Mouse (Mus musculus): ENCODE measurements around the gene Cfap299.
"Not testable (repeated sequence)": the region's sequence is repeated elsewhere in the genome, so short reads cannot be mapped to it uniquely, and the experiment has no call there.

The Cfap299 gene

GRCm38 (mm10) chr5:98328848-98329624 is at the start of gene Cfap299:
Cfap299 (plus strand) TSS chr5:98329304.
- peak; percentile 91 to 93 for DNase-seq

- DNase-seq: no peak
Observed at GRCm38 (mm10) chr5:98281993-98282392, 47.1 kb upstream of the Cfap299 start.

DNA sequence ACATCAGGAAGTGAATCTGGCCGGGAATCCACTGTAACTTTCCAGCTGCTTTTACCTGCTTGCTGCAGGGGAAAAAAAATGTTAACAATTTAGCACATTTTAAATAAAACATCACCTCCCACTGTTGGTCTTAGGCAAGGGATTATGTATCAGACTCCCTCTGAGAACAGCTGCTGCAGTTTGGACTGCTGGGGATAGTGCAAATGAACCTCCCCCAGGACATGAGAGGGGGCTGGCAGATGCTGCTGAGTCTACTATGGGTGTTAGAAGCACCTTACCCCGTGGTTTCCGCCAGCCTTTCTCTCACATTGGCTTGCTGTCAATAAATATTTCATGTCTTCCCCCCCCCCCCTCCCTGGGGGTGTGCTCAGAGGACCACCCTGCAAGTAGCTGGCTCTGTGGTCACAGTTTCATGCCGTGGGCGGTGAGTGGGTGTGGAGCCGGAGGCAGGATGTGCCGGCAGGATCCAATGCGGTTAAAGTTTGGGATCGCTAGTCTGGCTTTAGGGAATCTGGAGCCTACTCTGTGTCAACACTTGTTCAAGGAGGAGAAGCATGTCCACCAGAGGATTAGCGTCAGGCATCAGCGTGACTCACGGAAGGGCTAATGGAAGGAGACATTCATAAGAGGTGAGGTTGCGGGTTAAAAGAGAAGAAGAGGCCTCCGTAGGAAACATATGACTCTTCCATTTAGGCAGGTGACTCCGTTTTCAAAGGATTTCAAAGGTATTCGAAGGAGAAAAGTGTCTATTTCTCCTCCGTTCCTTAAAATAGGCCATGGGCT is 45.2 kb upstream of the Cfap299 start:
- DNase-seq: no peak

- DNase-seq: no peak
Observed at GRCm38 (mm10) chr5:98290642-98291041, 38.5 kb upstream of the Cfap299 start.

DNA sequence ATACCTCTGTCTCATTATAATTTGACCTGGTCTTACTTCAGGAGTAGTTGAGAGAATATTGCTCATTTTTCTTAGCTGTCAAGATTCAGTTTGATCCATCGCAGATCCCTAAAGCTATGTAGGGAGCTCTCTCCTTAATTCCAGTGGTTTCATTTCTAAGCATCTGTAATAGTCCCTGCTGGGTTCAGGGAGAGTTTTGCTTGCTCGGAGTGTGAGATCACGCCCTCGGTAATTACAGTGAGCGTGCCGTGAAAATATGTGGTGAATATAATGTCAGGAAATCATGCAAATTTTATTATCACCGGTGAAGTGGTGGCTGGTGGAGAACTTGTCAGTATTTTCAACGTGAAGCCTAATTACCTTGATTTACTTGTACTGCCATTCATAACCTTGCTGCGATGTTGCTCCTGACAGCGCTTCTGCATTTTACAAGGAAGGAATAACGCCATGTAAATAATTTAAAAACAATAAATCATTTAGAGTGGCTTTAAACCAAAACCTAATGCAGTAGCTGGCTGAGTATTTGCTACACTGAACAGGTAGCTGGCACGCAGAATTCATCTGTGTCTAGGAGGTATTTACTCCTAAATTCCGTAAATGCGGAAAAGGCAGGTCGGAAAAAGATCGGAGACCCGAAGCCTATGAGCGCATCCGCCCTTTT is 36.6 kb upstream of the Cfap299 start:
- no peak for DNase-seq

DNA sequence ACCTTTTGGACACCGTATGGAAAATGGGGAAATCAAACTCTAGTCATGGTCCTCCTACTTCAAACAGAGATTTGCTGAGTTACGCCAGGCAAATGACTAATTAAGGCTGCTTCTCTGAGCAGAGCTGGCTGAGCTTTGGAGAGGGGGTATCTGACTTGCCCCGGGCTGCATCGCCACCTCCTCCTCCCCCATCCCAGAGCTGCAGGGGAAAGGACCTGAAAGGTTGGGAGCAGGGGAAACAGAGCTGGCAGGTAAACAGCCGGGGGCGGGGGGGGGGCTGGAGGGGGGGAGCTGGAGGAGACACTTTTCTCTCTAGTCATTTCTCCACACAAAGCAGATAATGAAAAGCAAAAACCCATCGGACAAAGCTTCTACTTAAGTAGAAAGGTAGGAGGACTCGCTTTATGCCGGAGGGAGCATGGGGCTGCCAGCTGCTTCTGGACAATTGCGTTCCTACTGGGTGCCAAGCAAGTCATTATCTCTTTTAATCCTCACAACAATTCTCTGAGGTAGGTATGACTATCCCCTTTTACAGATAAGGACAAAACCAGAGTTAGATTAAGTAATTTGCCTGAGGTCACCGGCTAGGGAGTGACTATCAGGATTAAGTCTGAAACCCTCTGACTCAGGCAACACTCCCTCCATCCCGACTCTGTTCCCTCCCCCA is 35.9 kb upstream of the Cfap299 start:
- DNase-seq: no peak

GRCm38 (mm10) chr5:98300079-98300478 is 29.0 kb upstream of the Cfap299 start:
- no peak for DNase-seq

DNA sequence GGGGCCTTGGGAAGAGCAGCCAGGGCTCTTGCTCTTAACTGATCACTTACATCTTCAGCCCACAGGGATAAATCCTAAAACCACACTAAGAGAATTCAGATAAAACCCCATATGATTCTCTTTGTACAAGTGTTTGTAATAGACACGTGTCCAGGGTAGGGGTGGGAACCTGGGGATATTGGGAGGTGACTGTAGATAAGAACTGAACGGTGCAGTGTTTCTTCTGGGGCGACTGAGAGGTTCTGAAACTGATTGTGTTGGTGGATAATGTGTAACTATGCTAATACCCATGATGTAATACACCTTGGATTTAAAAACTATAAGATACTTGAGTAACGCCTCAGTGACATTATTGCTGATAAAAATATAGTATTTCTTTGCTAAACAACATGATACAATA is 23.4 kb upstream of the Cfap299 start:
- DNase-seq: no peak

- DNase-seq: no peak
Observed at GRCm38 (mm10) chr5:98306528-98306927, 22.6 kb upstream of the Cfap299 start.

- no peak for DNase-seq
Observed at GRCm38 (mm10) chr5:98326625-98327024, 2.5 kb upstream of the Cfap299 start.

- DNase-seq: not testable (repeated sequence)
Observed at GRCm38 (mm10) chr5:98343751-98344150, 14.6 kb downstream of the Cfap299 start.

DNA sequence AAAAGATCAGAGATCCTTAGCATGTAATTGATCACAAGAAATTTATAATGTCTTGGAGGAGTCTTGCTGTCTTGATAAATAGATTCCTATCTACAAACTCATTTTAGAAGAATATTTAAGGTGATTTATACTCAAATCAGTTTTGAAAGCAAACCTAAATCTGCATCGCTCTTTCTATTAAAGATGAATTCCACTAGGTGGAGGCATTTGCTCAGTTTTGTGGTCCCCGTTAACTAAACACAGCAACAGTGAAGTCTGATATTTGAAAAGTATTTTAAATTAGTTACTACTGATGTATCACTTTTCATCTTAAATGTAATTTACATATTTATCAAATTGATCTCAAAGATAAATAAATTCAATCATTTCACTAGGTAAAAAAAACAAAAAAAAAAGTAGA is 15.5 kb downstream of the Cfap299 start:
- DNase-seq: no peak

DNA sequence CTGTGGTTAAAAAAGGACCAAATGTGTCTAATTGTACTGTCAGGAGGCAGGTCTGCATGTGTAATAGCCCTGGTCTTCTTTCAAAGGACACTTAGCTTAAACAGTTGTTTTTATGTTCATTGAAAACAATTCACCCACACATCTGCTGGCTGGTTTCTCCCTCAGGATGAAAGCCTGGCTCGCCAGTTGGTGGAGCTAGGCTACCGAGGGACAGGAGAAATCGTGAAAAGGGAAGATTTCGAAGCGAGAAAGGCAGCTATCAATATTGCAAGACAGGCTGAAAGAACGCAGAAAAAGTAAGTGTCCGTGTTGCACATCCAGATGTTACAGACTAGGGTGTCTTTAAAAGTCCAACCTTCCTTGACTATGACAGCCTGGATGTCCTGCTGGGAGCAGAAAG is 17.0 kb downstream of the Cfap299 start:
- DNase-seq: no peak

DNA sequence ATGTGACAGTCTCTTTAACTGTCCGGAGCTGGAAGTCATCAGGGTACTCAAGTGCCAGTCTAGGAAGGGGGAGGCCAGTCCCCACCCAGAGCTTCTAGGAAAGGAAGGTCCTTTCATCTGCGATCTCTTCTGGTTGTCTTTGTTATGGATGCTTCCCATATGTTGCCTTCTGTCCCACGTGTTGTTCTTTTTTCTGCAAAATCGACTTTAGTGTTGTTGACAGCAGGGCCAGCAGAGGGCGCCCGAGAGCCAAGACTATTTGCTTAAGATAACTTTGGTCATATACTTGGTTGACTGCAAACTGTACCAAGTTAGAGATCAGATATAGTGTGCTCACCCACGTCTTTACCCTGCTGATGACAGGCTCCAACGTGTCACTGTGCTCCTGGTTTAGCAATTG is 19.5 kb downstream of the Cfap299 start:
- peak; percentile 76 to 84 for DNase-seq

DNA sequence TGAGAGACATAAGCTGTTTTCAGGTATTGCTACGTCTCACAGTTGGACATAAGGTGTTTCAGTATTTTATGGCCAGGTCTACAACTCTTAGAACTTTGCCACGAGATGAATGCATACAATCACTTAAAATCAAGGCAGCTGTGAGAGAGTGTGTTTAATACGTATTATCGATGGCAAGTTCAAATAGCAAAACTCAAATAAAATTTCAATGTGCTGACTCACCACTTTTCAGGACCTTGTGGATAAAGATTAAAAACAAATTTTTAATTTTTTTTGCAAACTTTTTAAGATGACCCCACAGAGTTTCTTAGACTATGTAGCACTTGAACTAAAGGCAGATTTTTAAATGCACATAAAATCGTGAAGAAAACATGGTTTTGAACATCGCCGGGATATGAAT is 30.8 kb downstream of the Cfap299 start:
- DNase-seq: no peak

DNA sequence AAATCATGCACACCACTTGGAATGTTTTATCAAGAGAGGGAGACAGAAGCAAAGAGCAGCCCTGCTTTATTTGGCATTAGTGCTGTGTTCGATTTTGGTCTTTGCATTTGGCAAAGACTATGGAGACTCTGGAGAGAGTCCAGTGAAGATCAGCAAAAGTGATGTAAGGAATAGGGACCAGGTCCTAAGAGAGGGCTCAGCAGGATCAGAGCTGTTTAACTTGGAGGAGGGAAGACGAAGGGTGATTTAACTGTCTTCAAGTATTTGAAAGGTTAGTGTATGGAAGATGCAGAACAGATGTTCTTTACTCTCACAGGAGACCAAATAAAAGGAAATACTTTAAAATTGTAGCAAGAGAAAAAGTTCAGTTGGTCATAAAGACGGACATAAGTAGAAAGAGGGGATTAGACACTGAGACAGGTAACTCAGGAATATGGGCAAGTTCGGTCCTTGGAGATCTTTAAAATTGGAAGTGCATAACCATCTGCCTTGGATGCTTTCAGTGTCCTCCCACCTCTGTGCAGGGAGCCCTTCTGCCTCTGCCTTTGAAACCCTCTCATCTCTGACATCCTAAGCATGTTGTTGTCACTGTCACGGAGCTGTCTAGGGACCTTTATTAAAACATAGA is 31.8 kb downstream of the Cfap299 start:
- DNase-seq: no peak

GRCm38 (mm10) chr5:98363428-98363827 is 34.3 kb downstream of the Cfap299 start:
- DNase-seq: no peak

GRCm38 (mm10) chr5:98365340-98365739 is 36.2 kb downstream of the Cfap299 start:
- DNase-seq: no peak

DNA sequence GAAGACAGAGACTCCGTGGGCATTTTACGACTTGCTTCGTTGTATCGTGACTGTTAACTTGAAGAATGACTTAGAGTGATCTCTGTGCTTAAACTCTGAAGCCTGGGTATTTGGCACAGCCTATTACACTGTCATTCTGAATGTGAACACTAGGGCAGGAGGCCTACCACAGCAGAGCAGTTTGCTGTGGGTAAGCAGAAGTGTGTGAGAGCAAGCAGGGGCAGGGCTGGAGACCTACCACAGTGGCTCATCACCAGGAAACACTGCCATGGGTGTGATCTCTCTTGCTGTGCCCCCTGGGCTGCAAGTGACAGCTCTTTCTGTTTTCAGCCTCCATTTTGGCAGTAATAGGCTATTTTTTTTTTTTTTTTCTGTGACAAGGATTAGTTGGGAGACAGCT is 39.7 kb downstream of the Cfap299 start:
- DNase-seq: no peak

GRCm38 (mm10) chr5:98369426-98369825 is 40.3 kb downstream of the Cfap299 start:
- DNase-seq: no peak

DNA sequence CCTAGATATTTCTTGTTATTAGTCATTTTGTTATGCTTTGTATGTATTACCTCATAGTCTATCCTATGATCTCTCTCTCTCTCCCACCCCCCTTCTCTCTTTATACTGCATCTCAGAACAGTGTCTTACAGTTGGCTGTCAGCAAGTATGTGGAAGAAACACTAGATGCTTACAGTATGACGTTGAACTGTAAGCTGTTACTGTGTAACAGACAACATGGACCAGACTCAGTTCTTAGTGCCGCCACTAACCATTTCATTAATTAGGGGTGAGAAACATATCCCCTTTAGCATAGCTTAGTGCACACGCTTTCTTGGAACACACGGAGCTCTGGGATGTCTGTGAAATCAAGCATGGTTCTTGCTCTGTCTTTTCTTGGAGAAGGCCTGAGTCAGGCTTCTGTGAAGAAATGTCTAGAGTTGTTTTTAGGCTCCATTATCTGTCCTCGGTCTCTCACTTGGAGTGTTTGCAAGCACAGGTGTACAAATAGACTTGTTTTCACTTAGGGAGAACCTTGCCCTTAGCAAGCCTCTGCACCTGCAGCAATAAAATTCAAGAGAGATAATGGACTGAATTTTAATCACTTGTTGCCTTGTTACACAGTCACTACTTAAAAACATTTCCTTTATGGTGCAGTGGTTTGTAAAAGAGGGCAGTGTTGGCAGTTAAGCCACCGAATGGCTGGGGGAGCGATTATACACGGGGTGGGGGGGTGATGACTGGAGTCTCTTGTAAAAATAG is 47.1 kb downstream of the Cfap299 start:
- DNase-seq: no peak

- DNase-seq: no peak
Observed at GRCm38 (mm10) chr5:98376799-98377090, 47.6 kb downstream of the Cfap299 start.
